Mouse (Mus musculus) 416B (cell line): ENCODE data around the gene Lrba.

Experiments
- DNase-seq: peaks from one replicate; pipeline ENCODE4 v3.0.0; 2011; ENCODE audit warnings: low read depth

Lrba gene

DNA sequence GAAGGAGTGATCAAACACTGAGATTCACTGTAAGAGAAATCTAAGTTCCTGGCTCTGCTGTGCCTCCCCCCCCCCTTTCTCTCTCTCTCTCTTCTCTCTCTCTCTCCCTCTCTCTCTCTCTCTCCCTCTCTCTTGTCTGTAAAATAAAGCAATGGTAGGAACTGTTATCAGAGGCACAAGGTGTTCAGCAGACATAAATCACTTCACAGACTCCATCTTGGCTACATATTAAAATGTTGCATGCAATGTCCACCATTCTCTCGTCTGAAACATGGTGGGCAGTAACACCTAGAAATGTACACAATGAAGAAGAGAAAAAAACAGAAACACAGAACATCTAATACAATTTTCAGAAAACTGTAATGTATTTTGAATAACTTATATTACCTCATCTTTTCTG lies 534.9 kb downstream of the Lrba start:
- no peak for DNase-seq

DNA sequence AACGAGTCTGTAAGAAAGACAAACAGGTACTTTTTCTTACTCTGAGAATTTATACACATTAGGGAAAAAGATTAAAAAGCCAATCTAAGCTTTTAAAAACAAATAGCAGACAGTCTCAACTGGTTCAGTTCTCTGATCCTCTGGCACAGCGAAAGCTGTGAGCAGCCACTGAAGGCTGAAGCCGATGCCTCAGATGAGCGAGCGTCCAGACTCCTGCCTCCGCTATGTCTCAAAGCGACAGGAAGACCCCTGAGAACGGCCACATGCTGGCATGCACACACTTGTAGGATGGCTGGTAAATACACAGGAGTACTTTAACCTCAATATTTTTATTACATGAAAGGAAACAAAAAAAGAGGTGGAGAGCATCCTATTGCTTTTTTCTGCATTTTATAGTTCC lies 535.4 kb downstream of the Lrba start:
- no peak for DNase-seq

DNA sequence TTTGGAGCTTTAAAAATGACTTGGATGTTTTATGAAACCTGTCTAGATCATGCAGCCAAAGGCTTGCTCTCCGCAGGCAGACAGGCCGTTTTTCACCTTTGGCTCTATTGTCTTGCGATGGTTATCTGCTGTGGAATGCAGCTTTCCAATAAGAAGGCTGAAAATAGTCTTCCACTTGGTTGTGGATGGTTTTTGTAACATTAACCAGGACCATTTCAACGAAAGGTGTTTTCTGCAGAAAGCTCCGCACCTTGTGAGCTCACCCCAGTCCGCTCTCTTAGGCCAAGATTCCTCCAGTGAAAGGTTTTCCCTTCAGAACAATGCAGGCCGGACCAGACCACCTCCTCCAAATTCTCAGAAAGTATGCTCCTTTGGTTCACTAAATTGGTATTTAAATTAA lies 536.0 kb downstream of the Lrba start:
- DNase-seq: no peak

DNA sequence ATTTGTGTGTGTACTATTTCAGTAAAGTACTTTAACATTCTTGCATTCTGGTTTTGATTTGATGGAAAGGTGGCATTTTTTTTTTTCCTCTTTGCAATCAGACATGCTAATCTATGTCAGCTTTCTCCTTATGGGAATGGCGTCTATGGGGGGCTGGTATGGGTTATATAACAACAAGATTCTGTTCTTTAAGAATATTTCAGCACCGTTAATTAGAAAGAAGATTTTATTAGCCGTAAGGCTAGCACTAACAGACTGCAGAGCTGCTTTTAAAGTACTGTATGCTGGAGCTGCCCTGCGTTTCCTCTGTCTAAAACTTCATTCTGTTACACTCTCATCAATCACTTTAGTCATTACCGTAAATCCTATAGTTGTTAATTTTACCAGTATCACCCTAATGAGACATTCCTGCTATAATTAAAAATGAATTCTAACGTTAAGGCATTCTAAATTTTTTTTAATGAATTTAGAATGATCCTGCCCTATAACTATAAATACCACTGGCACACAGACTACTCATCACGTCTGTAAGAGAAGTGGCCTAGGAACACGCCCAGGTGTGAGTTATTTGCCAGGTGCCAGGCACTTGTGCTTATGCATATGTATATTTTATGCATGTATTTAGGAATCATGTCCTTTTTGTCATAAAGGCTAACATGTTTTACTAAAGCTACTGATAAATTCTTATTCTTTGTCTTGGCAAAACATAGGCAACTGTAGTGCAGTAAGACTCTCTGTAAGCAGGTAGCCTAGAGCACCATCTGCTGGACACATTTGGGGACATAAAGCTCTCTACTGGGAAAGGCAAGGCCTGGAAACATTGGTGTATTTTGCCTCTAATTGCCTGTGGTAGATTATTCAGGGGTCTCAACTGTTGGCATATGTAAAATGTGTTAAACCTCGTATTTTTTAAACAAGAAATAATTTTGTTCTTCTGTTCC lies 536.9 kb downstream of the Lrba start:
- DNase-seq: peak; percentile 83

DNA sequence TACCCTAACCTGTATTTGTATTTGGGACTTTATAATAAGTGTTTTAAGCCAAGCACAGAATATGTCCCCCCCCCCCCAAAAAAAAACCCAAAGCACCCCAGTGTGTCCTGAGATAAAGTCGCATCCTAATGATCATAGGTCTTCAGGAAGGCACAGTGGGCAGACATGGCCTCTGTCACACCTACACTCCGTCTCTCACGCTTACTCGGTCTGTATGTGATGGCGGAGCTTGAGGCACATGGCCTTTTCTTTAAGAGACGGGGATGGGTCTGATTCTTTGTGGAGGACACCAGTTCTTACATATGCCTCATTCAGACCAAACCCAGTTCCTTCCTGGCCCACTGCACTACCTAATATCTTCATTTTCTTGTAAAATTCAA lies 537.5 kb downstream of the Lrba start:
- no peak for DNase-seq

DNA sequence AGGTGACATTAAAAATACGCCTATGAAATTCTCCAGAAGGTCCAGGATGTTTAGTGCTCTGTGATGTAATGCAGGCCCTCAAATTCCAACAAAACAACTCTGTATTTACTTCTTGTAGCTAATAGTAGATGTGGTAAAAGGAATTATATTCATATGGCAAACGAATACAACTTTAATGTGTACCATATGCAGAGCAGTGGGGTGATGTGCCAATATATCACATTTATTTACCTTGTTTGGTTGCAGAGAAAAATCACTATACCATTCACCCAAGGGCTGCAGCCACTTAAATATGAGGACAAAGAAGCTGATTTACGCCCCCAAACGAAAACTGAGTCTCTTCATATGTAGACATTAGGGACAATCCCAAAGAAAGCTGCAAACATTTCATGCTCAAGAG lies 538.0 kb downstream of the Lrba start:
- DNase-seq: no peak

DNA sequence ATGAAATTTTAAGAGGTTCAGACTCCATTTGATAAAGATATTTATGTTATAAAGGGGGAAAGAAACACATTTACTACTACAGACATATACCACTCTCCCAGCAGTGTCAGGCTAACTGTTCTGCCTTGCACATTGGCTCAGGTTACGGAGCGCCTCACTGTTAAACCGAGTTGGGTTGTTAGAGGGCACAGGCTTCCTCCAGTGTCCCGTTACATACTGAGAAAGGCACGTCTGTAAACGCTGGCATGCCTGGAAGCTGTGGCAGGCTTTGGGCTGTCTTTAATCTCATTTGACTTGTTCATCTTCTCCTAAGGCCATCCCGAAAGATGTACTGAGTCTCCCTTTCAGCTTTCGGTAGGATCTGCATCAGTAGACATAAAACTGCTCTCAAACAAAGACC lies 544.1 kb downstream of the Lrba start:
- DNase-seq: no peak

DNA sequence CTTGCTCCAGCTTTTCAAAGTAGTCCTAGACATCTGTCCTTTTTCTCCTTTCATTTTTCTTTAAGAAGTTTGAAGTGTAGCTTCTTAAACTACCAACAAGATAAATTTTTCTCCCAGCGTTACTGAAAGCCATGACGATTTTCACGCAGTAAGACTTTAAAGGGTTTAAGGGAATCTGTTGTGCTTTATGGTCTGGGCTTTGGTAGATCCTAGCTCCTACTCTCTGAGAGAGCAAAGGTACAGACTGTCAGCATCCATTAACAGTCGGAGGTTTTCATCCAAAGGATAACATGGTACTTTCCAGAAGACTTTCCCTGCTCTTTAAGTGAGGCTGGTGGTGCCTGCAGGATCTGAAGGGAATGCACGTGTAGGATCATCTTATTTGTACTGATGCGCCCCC lies 544.5 kb downstream of the Lrba start:
- DNase-seq: no peak

DNA sequence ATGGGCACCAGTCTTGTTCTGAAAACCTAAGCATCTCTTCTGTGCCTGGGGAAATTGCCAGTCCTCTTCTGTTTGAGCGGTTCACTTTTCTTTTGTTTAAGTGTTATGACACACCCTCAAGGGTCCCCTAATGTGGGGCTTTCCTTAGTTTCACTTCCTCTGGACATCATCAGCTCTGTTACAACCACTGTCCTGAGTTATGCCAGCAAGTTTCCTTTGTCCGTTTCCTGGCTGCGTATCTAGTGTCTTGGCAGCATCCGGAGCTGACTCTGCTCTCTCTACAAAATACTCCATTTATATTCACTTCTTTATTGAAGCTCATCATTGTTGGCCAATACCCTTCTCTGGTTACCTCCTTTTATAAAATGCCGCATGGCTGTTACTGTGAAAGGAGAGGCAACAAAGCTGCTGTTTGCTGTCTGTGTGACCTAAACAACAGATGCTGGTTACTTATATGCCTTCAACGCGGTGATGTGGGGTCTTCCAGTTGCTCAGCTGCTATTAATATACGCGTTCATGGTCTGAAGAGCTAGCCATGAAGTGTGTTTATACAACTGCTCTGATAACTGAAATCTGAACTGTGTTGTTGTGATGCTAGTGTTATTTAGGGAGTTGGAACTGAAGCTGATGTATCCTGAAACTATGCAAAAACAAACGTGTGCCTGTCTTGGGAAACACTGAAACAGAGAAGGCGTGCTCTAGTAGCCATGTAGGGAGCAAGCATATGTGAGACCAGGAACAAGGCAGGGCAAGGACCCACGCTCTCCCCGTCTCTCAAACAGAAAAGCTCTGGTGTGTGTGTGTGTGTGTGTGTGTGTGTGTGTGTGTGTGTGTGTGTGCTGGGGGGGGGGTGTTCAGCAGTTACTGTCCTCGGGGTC lies 550.3 kb downstream of the Lrba start:
- DNase-seq: no peak

DNA sequence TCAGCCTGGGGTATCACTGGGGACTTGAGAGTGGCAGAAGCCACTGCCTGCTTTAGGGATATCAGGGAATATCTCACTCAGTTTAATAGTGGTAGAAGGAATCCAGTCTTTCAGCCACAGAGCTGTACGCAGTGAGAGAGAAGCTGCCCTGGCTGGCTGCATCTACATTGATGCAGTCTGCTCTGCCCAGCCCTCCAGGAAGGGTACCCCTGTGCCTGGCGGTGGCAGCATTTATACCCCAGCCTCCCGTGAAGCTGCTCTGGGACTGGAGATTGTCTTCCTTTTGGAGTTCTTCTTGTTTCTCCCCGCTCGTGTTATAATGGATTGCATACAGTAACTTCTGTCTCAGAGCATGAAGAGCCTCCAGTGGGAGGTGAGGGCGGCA lies 551.0 kb downstream of the Lrba start:
- no peak for DNase-seq

DNA sequence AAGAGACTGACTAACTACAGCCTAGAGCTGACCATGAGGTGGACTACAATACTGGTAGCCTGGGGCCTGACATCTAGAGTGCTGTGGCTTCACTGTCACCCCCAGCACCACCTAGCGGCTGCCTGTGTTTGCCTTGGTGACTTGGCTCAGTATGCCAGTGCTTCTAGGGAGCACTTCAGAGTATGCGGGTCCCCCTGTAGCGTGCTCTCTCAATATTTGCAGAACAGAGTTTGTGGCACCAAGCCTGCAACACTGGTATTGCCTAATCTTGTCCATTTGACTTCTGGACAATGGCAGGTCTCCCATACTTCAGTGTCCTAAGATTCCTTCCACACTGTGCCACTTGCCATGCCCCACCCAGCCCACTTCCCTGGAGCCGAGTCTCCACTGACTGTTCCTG lies 555.2 kb downstream of the Lrba start:
- DNase-seq: no peak

DNA sequence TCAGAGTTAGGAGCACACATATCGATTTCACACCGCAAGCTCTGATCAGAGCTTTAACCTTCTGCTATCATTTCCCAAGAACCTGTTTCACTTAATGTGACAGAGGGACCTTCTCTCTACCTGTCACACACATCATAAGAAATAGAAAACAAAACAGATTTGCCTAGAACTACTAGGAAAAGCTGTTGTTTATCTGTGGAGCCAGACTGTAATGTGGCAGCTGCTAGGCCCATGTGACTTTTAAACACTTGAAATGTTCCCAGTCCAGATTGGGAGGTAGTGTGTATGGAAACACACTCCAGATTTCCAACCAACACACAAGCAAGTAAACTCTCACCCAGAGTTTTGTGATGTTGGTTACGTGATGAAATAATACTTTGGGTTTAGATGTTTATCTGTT lies 559.6 kb downstream of the Lrba start:
- DNase-seq: no peak

DNA sequence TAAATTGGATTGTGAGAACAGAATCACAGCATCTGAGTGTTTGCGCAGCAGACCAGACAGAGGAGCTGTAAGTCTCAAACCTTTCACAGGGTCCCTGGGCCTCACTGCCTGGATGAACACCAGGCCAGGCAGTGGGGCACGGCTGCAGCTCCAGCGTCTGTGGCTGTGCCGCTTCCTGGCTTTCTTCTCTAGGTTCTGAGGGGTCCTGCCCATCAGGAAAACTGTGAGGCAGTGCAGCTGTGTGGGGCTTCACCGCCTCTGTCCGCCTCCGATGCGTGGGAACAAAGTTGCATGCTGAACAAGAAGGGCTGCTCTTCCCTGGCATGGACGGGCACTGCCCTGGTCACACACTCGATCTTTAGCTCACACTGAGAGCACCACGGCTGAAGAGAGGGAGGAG lies 560.5 kb downstream of the Lrba start:
- no peak for DNase-seq

DNA sequence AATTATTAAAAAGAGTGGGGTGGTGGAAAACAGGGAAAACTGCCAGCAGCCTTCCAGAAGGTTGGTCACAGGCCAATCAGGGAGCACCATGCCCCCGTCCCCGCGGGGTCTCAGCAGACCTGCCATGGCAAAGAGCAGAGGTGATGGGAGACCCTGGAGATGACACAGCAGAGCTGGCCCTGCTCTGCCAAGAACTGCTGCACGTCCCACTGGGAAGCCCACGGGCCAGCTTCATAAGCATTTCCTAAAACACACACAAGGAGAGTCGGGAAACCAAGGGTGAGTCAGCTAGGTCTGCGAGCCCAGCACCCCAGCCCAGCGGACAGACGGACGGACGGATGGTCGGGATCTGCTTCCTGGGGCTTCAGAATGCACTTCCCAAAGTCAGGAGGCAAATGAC lies 561.8 kb downstream of the Lrba start:
- DNase-seq: no peak

DNA sequence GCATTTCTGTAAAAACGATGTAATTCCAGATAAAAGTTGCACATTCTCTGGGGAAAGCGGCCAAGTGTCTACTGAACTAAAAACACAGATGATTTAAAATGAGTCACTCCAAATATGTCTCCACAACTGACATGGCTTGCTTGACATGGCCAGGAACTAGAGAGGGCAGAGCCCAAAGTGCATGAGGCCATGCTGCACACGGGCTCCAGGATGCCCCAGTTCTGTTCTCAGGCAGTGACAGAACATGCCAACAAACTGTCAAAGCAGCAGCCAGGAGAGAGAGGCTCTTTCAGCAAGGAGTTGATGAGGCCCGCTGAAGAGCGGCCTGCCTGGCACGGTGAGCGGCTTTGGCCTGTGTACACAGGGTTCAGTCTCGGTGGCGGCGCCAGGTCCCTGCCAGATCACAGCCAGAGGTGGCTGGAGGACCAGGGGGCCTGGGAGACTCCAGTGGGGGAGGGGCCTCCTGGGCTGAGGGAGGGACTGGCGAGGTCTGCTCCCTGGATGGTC lies 562.4 kb downstream of the Lrba start:
- no peak for DNase-seq

DNA sequence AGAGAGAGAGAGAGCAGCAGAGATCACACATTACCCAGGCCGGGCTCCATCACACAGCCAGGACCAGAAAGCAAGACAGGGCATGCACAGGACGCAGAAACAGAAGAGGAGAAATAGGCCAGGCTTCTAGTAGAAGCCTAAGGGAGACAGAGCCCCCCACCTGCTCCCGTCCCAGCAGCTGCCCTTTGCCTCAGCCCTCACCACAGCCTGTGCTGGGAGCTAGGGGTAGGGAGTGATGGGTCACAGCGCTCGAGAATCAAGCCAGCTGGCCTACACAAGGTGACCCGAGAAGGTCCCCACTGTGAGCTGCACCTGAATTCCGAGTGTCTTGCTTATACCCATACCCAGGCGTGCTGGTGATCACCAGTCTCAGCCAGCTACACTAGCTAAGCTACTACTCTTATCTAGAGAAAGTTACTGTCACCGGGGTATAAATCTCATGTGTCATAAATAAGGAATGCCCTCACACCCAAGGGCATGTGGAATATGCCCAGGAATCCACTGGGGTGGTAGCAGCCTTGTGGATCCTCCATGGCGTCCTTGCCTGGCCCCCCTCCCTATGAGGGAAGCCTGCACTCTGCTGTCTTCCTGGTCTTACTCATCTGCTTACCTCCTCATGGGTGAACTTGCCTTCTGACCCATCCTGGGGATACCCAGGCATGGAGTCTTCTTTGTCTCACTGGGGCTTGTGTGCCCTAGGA lies 563.1 kb downstream of the Lrba start:
- DNase-seq: no peak

DNA sequence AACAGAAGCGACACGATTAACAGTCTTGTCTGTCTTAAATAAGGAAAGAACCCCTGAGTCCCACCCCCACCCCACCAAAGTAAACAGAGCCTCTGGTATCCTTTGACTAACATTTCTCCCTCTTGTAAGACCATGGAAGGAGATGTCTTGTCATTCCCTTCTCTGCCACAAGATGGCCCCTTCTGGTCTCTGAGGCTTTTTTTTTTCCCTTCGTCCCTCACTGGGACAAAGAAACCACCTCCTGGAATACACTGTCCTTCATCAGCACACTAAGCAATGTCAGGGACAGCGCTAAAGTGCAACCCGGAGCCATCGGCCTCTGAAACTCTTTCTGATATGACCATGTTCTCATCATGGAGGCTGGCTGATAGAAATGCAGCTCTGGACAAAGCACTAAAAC lies 564.2 kb downstream of the Lrba start:
- peak; percentile 76 for DNase-seq

DNA sequence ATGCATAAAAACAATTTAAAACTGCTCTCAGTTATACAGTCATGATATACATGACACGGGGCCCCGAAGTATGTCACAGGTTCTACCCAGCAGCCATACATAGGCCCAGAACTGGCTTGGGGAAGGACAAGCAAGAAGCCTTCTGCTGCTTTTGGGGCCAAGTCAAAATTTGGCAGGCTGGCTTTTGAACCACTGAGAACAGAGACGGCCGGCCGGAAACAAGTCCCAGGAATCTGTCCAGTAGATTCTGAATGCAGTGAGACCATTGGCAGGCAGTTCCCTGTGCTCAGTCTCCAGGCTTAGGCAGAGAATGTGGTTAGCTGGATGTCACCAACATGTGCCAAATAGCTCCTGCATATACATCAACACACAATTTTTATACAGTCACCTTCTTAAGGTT lies 565.3 kb downstream of the Lrba start:
- no peak for DNase-seq

DNA sequence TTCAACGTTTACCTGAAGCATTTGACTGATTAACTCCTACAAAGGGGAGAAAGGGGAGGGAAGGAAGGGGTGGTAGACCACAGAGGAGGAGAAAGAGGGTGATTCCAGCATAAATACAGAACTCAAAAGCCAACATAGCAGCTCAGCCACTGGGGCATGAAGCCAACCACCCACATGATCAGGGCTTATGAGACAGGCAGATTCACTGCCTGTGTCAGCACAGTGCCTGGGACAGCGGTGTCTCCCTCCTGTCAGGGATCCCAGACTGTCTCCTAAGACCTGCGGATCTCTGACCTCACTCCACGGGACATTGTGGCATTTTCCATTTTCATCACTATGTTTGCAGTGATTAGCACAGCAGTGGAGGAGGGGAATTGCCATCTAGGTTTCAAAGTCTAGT lies 568.8 kb downstream of the Lrba start:
- peak; percentile 52 for DNase-seq

DNA sequence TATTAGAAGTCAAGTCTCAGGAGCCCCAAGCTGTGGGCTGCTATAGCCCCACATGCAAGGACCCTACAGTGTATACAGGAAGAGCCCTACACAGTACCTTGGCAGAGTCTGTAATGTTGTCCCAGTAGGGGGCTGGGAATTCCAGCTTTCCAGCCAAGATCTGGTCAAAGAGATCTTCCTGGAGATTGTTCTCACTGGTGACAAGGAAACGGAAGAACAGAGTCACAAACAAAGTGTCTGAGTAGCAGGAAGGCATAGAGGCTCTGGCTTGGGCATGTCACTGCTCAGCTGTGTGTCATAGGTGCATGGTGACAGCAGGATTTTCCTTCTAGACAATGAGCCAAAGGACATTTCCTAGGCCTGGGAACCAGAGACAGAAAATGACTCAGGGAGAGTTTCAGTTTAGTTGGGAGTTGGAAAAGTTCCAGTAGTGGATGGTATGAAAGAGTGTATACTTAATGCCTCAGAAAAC lies 569.3 kb downstream of the Lrba start:
- no peak for DNase-seq

DNA sequence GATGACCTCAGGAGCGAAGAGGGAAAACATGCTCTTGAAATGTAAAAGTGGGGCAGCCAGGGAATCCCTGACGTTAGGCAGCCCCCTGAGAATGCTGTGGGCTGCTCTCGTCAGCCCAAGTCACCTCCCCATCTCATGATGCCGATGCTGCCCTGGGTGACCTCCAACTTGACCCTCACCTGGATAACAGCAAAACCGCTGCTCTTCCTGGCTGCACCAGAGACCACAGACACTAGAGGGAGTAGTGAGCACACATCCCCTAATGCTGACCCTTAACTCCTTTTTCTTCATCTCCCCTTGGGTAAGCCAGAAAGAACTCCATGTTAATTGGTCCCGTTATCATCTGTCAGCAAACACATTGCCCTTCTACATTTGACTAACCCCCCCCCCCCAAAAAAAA lies 572.2 kb downstream of the Lrba start:
- DNase-seq: peak; percentile 54

DNA sequence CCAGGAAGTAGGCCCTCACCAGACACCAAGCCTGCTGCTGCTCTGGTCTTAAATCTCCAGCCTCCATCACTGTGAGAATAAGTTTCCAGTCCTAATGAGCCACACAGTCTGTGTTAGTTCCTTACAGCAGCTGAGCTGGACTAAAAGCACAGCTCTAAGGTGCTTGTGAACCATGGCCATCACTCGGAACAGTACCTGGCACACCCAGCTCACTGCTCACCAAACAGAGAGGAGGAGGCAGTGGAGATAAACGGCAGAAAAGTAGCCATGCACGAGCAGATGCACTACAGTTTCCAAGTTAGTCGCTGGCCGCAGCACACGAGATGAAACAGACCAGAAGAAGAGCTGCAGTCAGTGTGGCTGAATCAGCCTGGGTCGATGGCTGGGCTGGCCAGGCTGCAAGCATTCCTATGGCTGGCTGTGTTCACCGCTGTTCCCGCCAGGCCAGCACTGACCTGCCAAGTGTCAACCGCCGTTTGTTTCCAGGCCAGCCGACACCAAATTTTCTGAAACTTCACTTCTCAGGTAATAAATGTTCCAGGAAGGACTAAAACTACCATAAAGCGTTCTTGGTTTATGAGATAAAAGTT lies 573.5 kb downstream of the Lrba start:
- DNase-seq: no peak
